Mouse (Mus musculus) spleen, adult 2 months (tissue): ENCODE results near the gene Chrnb1.

Experiments
- CTCF ChIP-seq: fragments of 200-500 bp; IDR thresholded peaks from 2 replicates; pipeline ENCODE4 v1.5.1; 2011; ENCODE audit warnings: mild to moderate bottlenecking, inconsistent platforms; ENCODE audit not compliant: insufficient read depth, insufficient read length, insufficient replicate concordance; ENCODE audit errors: extremely low read depth
- POLR2A ChIP-seq: fragments of 200-500 bp; IDR thresholded peaks from 2 replicates; pipeline ENCODE4 v1.6.1; 2011; ENCODE audit warnings: low read depth, low read length, inconsistent platforms

DNA sequence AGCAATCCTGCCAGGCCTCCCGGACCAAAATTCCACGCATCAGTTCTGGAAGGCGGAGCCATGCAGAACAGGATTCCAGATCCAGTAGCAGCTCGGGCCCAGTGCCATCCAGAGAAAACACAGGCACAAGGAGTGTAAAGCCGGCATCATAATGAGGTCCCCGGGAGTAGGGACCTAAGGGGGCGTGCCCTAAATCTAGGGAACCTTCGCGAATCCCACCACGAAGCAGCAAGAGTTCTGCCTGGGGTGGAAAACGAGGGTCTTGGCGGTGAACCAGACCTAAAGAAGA, 8.9 kb upstream of the Chrnb1 start:
- no peak for TF ChIP-seq POLR2A
- no peak for TF ChIP-seq CTCF
